Mouse (Mus musculus): ENCODE results near the gene Pcnt.

DNA sequence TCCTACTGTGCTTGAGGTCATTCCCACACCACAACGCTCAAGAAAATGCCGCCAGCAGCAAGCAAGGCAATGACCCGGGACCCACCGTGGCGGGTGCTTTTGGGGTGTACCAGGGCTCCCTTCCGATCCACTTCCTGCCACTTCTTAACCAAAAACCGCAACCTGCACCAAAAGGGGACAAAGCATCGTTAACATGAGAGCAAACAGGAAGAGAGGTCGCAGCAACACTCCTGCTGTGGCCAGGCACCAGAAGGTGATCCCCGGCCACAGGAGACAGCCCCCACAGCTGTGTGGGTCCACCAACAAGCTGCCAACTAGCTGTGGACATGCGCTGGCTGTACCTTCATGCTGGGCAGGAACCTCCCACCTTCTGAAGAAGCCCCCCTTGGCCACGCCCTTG, 87.6 kb downstream of the Pcnt start:
- TF ChIP-seq CTCF (IDR thresholded peaks at IDR 0.05; ENCODE audit: low read depth): no peak
- TF ChIP-seq EP300 (IDR thresholded peaks at IDR 0.05; ENCODE audit: low read depth): no peak

Data from liver, postnatal 0 days (tissue).